Mouse (Mus musculus): ENCODE data around the gene Nmnat2.

Nmnat2 gene

DNA sequence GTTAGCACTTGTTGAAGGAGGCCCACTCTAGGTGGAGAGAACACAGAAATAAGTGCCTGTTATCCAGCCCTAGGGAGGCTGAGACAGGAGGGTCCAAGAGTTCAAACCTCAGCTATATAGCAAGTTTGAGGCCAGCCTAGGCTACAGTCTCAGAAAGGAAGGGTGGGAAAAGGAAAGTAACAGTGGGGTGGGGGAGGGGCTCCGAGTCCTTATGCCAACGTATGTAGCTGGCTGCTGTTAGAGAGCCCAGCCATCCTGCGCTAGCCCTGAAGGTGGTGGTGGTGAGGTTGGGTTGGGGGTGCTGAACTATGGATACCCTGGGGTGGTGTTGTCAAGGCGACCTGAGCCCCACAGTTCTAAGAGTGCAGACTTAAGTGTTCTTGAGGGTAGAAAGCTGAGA, 138.8 kb downstream of the Nmnat2 start:
- no peak for DNase-seq (ENCODE audit: low spot score)

DNA sequence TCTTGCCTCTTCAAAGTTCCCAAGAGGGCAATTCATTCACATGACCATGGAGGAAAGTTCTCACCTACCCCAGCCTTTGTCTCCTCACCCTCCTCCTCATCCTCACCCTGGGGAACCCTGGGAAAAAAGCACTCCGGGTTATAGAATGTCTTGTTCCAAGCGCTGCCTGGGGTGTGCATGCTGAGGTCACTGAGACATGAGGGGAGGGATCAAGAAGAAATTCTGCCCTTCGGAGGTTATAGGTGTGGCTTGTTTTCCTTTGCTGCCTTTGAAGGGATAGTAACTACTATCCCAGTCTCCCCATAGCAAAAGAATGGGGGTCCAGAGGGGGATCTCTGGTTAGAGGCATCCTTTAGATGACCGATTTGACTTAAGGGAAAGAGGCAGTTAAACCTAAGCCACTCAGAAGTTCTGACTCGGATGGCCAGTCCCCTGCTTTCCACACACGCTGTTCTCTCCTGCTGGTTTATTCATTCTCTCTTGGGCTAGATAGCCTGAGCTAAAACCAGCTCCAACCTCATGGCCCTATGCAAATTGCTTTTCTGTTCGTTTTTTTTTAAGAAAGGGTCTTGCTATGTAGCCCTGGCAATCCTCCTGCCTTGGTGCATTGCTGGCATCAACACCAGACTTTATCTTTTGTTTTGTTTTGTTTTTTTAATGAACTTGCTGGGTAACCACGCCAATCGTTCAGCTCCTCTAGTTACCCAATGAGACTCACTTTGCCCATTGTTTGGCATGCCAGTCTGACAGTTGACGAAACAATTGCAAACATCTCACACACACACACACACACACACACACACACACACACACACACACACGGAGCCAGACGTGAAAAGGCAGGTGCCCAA, 139.7 kb downstream of the Nmnat2 start:
- no peak for DNase-seq (ENCODE audit: low spot score)

DNA sequence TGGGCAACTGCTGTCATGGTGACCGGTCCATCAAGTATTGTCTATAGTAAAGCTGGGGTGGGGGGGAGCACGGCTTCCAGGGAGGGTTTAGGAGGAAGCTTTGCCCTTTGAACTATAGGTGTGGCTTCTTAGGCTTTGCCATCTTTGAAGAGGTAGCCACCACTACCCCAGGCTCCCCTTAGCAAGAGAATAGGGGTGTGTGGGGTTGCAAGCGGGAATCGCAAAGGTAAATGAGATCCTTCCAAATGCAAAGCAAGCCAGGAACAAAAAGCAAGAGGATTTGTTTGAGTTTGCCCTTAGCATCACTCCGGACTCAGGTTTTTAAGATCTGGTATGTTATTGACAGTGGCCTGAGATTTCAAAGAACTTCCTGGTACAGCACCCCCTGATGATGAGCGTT, 140.5 kb downstream of the Nmnat2 start:
- no peak for DNase-seq (ENCODE audit: low spot score)

DNA sequence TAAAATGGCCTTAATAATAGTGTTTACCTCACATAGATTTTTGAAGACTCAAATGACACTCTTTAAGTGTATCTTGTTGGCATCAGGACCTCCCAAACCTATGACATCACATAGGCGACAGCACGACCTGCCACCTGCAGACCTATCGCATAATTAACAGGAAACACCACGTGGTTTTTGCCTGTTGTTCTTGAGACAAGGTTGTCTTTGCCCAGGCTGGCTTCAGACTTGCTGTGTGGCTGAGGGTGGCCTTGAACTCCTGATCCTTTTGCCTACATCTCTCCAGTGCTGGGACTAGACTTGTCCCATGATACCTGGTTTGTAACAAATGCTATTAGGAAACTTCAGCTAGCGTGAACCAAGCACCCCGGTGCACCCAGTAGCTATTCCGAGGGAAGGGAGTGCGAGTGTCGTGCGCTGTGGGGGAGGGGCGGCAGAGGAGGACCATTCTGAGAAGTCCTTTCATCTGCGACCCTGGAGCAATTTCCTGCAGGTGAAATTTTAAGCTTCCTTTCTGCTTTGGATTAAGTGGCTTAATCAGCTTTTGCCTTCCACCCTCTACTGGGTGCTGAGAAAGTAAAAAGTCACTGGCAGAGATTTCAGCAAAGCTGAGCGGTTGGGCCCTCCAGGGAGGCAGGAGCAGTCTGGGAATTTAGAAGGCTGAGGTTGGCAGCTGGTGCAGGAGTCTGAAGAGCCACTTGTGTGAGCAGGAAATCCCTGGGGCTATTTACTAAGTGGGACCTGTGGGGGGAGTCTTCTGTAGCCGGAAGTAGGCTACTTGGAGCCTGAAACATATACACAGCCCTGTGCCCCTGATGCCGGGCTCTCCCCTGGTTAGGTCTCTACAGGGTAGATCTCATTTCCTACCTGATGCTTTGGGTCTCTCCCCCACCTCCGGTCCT, 141.3 kb downstream of the Nmnat2 start:
- no peak for DNase-seq (ENCODE audit: low spot score)

DNA sequence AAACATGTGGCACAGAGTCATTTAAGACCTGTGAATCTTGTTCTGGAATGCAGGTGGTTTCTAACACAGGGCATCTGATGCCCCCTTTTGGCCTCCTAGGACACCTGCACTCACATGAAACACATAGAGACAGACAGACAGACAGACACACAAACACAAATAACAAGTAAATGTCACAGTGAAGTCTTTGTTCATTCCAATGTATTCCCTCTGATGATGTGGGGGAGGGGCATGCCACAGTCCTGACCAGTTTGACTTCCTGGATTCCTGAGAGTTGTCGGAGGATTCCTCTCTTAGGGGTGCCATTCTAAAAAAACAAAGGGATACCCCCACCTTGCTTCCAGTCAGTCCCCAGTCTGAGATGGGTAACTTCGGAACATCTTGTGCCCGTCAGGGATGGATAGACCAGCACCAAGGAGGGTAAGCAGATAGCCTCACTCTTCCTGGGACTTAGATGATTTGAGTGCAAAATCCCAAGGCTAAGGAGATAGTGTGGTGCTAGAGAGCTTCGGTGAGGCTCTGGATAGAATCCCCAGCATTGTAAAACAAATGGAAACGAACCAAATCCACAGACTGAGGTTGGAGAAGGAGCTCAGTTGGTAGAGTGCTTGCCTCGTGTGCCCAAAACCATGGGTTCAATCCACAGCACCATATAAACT, 142.4 kb downstream of the Nmnat2 start:
- DNase-seq (ENCODE audit: low spot score), result no peak

DNA sequence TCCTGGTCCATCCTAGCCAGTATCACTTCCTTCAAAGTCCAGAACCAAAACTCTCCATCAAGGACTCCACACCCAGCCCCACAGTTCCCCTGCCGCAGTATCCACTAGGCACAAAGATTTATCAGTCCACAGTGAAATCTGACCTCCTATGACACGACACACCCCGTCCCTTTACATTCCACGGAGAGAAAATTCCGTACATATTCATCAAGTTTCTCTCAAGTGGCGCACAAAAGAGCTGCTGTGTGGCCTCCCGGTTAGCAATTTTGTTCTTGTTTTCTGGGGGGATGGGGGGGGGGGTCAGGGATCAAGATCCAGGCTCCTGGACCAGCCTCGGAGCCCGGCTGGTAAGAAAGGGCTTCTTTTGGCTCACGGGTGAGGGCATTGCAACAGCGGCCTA, 143.8 kb downstream of the Nmnat2 start:
- DNase-seq (ENCODE audit: low spot score), result no peak

DNA sequence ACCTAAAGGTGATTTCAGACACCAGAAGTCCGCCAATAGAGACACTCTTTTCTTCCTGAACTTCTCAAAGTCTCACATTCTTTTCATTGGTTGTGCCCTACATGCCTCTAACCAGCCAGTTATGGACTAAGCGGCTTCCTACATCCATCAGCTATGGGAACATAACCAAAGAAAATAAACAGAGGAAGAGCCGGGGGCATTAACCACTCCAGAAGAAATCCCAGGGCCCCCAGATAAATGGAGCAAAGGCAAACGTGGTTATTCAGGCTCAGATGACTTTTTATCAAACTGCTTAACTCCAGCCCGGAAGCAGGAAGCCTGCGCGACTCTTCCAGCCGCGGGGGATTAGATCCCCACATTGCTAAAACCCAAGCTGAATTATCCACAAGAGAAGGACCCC, 146.1 kb downstream of the Nmnat2 start:
- DNase-seq (ENCODE audit: low spot score), result no peak

DNA sequence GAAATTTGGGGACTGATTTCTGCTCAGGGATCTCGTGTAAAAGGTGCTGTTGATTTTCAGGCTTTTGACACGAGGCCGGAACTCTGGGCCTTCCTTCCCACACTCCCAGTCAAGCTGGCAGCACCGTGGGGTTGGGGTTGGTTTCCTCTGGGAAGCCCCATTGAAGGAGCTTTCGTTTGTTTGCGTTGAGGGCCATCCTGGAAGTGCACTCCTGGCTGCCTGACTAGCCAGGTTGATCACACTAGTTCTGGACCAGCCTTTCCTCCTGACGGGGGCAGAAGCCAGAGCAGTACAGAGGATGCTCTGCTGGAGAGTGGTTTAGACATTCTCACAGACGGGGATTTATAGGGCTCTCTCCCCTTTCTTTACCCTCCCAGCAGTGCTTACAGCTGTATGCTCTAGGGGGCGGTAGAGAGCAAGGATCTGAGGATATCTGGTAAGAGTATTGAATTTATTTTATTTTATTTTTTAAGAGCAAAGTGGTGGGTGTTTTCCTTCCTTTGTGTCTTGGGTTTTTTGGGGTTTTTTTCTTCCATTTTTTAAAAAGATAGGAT, 146.6 kb downstream of the Nmnat2 start:
- peak; percentile 27 for DNase-seq (ENCODE audit: low spot score)

DNA sequence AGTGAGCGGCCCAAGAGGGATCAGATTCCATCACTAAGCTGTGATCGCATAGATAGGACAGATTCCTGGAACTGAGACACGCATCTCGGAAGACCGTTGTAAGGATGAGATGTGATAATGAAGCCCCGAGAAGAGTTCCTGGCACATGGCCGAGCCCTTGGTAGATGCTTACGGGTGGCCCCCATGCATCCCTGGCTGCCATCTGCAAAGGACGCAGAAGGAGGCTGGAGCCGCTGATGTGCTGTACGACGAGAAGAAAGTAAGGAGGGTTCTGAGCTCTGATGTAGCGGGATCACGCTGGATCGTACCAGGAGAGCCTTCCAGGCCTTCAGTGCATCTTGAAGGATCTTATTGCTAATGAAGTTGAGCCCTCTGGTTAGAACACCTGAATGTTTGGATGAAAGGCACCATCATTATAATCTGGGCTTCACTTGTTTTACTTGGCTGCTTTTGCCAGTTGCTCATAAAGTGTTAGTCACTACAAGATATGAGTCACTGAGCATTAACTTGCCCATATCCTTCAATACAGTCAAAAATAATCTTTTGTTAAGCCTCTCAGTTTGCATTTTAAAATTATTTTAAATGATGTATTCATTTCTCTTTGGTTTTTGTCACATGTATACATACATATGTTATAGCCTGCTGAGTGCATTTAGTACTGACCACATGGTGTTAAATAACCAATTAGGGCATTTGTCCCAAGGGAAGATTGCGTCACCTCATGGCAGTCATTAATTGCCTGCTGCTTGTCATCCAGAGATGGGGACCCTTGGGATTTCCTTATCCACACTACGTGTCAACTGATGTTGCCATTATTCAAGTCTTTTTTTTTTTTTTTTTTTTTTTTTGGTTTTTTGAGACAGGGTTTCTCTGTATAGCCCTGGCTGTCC, 147.7 kb downstream of the Nmnat2 start:
- DNase-seq (ENCODE audit: low spot score), result no peak

DNA sequence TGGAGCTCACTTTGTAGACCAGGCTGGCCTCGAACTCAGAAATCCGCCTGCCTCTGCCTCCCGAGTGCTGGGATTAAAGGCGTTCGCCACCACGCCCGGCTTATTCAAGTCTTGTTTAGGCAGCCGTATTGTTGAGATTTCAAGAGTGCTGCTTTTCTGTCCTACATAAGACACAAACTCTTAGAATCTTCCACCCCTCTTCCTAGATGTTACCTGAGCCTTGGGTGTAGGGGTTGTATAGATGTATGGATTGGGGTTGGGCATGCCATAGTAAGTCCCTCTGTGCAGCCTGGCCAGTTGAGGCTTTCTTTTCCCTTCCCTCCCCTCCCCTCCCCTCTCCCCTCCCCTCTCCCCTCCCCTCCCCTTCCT, 148.4 kb downstream of the Nmnat2 start:
- DNase-seq (ENCODE audit: low spot score), result no peak

DNA sequence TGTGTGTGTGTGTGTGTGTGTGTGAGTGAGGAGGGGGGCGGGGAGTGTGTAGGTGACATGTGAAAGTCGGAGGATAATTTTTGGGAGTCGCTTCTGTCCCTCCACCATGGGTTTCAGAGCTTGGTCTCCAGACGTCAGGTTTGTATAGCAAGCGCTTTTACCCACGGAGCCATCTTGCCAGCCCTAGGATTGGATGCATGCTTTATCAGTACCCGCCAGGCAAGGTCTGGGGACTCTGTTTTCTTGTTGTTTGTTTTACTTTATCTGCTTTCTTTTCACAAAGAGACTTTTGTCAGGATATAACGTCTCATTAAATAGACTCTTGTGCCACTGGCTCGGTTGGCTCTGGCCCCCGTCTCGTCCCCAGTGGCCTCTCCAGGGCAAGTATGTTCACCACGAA, 150.0 kb downstream of the Nmnat2 start:
- DNase-seq (ENCODE audit: low spot score), result no peak

DNA sequence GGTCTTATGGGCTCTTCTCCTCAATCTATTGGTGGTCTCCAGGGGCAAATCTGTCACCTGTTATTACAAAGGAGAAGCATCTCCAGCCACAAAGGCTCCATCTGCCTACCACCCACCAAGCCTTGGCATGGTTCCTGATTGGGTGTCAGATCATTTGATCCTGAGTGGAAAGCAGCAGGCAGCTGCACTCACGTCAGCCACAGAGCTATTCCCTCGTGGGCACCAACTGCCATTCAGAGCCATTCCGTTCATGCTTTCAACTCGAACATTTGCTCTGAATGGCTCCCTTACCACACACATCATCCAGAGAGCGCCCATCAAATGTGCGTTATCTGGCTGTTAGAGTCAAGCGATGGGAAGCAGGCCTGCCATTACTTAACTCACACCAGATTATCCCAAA, 153.1 kb downstream of the Nmnat2 start:
- no peak for DNase-seq (ENCODE audit: low spot score)

DNA sequence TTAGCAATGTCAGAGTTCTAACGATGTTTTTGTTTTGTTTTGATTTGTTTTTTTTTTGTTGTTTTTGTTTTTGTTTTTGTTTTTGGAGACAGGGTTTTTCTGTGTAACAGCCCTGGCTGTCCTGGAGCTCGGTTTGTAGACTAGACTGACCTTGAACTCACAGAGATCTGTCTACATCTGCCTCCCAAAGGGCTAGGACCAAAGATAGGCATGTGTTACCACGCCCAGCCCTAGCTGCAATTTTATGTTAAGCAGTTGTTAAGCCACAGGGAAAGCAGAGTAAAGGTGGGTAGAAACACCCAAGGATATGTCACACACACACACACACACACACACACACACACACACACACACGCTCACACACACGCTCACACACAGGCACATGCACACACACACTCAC, 154.6 kb downstream of the Nmnat2 start:
- no peak for DNase-seq (ENCODE audit: low spot score)

DNA sequence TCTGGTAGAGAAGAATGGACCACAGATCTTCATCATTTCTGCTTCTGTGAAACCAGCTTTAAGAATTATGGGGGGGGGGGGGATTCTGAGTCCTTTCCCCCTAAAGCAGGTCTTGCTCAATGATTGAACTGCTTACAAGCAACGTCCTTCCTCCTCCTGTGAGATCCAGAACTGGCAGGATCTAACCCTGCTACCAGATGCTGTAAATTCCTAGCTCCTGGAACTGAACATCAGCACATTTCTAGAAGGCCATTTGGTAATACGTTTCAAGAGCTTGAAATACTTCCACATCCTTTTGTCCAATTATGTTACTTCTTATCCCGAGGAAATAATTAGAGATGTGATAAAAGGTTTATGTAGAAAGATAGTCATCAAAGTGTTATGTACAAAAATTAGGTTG, 155.0 kb downstream of the Nmnat2 start:
- DNase-seq (ENCODE audit: low spot score), result no peak

DNA sequence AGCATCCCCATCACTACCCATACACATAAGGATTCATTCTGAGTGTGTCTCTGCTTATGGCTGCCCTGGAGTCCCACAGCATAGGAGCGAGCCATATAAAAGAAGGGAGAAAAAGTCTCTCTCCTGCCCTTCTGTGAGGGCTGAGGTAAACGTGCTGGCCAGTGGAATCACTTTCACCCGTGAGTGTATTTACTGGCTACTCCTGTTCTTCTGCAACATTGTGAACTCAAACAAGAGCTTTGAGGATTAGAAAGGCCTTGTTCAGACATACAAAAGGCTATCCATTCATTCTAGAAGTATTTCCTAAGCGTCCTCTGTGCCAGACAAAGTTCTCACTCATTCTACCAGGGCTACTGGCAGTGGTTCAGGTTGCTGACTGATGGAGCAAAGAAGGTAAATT, 156.8 kb downstream of the Nmnat2 start:
- DNase-seq (ENCODE audit: low spot score), result no peak

DNA sequence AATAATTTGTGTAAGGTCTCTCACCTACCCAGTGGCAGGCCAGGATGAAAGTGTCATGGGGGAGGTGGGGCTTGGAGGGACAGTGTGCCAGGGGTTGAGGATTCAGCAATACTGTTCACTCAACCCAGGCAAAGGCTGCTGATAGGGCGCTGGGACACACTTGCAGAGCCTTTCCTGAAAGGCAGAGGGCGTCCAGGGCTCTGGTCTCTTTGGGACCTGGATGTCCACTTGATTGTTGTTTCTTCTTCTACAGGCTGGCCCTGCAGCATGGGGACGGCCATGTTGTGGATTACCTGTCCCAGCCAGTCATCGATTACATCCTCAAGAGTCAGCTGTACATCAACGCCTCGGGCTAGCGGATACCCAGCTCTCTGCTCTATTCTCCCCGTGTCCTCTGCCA, 160.5 kb downstream of the Nmnat2 start:
- no peak for DNase-seq (ENCODE audit: low spot score)

DNA sequence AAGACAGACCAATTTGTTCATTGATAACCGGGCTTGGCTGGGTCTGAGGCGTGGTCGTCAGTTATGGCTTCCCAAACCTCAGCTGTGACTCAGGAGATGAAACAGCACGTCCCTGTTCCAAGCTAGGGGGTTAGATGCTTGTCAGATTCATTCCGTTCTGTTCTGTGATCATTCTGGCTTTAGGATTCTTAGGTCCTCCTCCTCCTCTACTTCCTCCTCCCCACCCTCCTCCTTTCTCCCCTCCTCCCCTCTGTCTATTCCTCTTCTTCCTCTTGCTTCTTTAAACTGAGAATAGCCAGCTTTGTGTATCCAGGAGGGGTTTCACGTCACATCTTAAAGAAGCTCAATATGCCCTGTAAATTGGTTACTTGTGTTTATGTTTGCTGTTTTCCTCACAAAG, 165.8 kb downstream of the Nmnat2 start:
- no peak for DNase-seq (ENCODE audit: low spot score)

DNA sequence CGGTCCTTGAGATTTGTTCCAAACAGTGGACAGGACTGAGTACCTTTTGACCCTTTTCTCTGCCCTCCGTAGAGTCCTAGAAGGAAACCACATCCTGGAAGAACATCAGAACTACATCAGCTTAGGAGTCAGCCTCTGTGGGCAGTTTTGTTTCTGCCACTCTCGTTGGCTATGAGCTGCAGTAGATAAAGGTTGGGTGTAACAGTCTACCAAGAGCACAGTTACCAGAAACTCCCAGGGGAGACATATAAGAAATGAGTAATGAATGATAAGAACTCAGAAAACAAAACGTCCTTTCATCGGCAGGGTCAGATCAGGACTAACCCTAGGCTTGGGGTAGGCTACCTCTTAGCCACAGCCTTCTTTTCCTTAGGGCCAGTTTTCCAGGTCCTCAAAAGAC, 166.5 kb downstream of the Nmnat2 start:
- no peak for DNase-seq (ENCODE audit: low spot score)

DNA sequence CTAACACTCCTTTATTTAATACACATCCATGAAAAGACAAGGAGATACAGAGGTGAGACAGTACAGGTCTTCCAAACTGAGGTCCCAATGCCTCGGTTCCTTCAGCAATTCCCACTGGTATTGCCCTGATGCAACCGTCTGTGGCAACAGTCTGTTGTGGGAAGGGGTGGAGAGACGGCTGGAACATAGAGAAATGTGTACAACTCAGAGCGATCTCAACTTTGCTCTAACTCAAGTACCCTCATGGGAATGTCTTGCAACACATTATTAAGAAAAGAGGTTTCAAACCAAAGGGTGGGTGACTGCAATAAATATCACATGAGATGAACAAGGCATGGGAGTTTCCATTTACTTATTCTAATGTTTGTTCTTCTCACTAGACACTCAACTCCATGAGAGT, 168.0 kb downstream of the Nmnat2 start:
- DNase-seq (ENCODE audit: low spot score), result peak; percentile 13

DNA sequence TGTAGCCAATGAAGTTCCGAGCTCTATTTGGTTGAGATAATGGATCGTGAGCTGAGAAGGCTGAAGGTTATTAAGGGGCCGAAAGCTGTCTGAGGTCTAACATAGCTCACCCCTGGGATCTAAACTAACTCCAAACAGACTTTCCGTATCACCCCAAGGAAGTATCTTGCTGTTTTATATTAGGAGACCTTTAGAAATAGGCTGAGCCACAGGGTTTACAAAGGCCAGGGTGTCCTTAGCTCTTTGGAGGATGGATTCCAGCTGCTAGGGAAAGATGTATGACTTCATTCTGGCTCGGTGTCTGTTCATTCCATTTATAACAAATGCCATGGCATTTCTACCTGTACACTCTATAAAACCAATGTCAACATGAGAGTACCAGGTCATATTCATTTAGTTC, 169.7 kb downstream of the Nmnat2 start:
- no peak for DNase-seq (ENCODE audit: low spot score)
